Mouse (Mus musculus): ENCODE data around the gene Zfp683. TPM values are rescaled to one million over a fixed set of nuclear protein-coding genes. Genes with fewer than 3 reads are reported as not detected.

The Zfp683 gene
- polyA plus RNA-seq, 1 experiment from 2014 or later: not detected

- WGBS: 17% methylated on average over 34 of the region's 34 CpGs
- no peaks in the 10 kb centered on the region for H3K4me1 ChIP-seq (replicated peaks; ENCODE audit: insufficient read depth, low read length)
- peak; percentile 93 for ATAC-seq (replicated peaks; ENCODE audit: low FRiP score, low read depth)
- H3K27me3 ChIP-seq (ENCODE audit: insufficient read depth, low read length): no peaks in the 10 kb centered on the region
- peak within 1 kb of the TSS; percentile 47 for H3K9ac ChIP-seq (ENCODE audit: low read depth, low read length)
- no peak for TF ChIP-seq CTCF (IDR thresholded peaks at IDR 0.05; ENCODE audit: low read depth)
- peak within 1 kb of the TSS; percentile 76 for H3K4me2 ChIP-seq (ENCODE audit: low read length)
- no peaks in the 10 kb centered on the region for H3K9me3 ChIP-seq (replicated peaks; ENCODE audit: low read length)
- DNase-seq (ENCODE audit: low spot score): peak; percentile 94
- peak within 1 kb of the TSS; percentile 68 for H3K4me3 ChIP-seq (replicated peaks; ENCODE audit: low read depth, low read length)
- no peaks in the 10 kb centered on the region for H3K36me3 ChIP-seq (ENCODE audit: insufficient read depth, low read length)
- H3K27ac ChIP-seq: no peak within 1 kb of the TSS
These were observed 48.5 kb downstream of the Zfp683 start, which contains the start of gene Ubxn11 for GRCm38 (mm10) chr4:134101979-134102741. TSS of gene Ubxn11 (plus strand) at chr4:134102570.

DNA sequence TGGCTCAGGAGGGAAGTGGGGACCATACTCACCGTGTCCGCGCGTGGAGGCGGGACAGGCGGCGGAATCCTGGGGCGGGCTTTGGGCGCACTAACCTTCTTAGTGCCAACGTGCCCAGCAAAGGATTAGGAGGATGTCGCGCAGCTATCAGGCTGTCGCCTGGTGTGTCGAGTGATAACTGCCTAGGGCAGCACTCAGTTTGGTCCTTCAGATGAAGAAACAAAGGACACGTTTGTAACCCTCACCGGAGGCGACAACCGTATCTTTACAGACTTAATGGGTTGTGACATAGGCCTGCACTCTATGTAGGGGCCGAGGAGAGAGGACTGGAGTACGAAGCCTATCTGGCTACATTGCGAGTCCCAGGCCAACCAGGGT, 49.1 kb downstream of the Zfp683 start:
- Histone ChIP-seq H3K9me3 (replicated peaks; ENCODE audit: low read length) (no peaks in the 10 kb centered on the region), H3K4me3 (replicated peaks; ENCODE audit: low read depth, low read length) (peak overlapping the region; percentile 68), H3K27me3 (ENCODE audit: insufficient read depth, low read length) (no peaks in the 10 kb centered on the region), H3K4me2 (ENCODE audit: low read length) (peak overlapping the region; percentile 76), H3K36me3 (ENCODE audit: insufficient read depth, low read length) (no peaks in the 10 kb centered on the region), H3K4me1 (replicated peaks; ENCODE audit: insufficient read depth, low read length) (no peaks in the 10 kb centered on the region), H3K27ac (no peak overlapping the region), H3K9ac (ENCODE audit: low read depth, low read length) (peak overlapping the region; percentile 47)
- WGBS: 4% methylated on average over 21 of the region's 21 CpGs
- DNase-seq (ENCODE audit: low spot score) (no peak), ATAC-seq (replicated peaks; ENCODE audit: low FRiP score, low read depth) (peak; percentile 12; the same call in 1 of the 2 replicates)
- TF ChIP-seq CTCF (IDR thresholded peaks at IDR 0.05; ENCODE audit: low read depth): no peak

- H3K4me2 ChIP-seq (ENCODE audit: low read length): no peak overlapping the region
- TF ChIP-seq CTCF (IDR thresholded peaks at IDR 0.05; ENCODE audit: low read depth): no peak
- H3K9ac ChIP-seq (ENCODE audit: low read depth, low read length): no peak overlapping the region
- H3K27me3 ChIP-seq (ENCODE audit: insufficient read depth, low read length): no peaks in the 10 kb centered on the region
- no peaks in the 10 kb centered on the region for H3K9me3 ChIP-seq (replicated peaks; ENCODE audit: low read length)
- no peak overlapping the region for H3K4me3 ChIP-seq (replicated peaks; ENCODE audit: low read depth, low read length)
- DNase-seq (ENCODE audit: low spot score) (no peak), ATAC-seq (replicated peaks; ENCODE audit: low FRiP score, low read depth) (no peak)
- no peaks in the 10 kb centered on the region for H3K36me3 ChIP-seq (ENCODE audit: insufficient read depth, low read length)
- H3K4me1 ChIP-seq (replicated peaks; ENCODE audit: insufficient read depth, low read length): no peaks in the 10 kb centered on the region
- WGBS: 66% methylated on average over 7 of the region's 7 CpGs
- no peak overlapping the region for H3K27ac ChIP-seq
These were observed 52.5 kb downstream of the Zfp683 start for GRCm38 (mm10) chr4:134106105-134106504.

GRCm38 (mm10) chr4:134107730-134108129, 54.1 kb downstream of the Zfp683 start:
- 81% methylated on average over 7 of the region's 7 CpGs for WGBS
- Histone ChIP-seq H3K9me3 (replicated peaks; ENCODE audit: low read length) (no peaks in the 10 kb centered on the region), H3K27ac (no peak overlapping the region), H3K27me3 (ENCODE audit: insufficient read depth, low read length) (no peaks in the 10 kb centered on the region), H3K4me3 (replicated peaks; ENCODE audit: low read depth, low read length) (no peak overlapping the region), H3K9ac (ENCODE audit: low read depth, low read length) (no peak overlapping the region), H3K36me3 (ENCODE audit: insufficient read depth, low read length) (no peaks in the 10 kb centered on the region), H3K4me1 (replicated peaks; ENCODE audit: insufficient read depth, low read length) (no peaks in the 10 kb centered on the region), H3K4me2 (ENCODE audit: low read length) (no peak overlapping the region)
- TF ChIP-seq CTCF (IDR thresholded peaks at IDR 0.05; ENCODE audit: low read depth): no peak
- ATAC-seq (replicated peaks; ENCODE audit: low FRiP score, low read depth) (no peak), DNase-seq (ENCODE audit: low spot score) (no peak)

- ATAC-seq (replicated peaks; ENCODE audit: low FRiP score, low read depth) (no peak), DNase-seq (ENCODE audit: low spot score) (no peak)
- WGBS: 22% methylated on average over 5 of the region's 5 CpGs
- Histone ChIP-seq H3K4me1 (replicated peaks; ENCODE audit: insufficient read depth, low read length) (no peaks in the 10 kb centered on the region), H3K4me2 (ENCODE audit: low read length) (no peak overlapping the region), H3K9me3 (replicated peaks; ENCODE audit: low read length) (no peaks in the 10 kb centered on the region), H3K4me3 (replicated peaks; ENCODE audit: low read depth, low read length) (no peak overlapping the region), H3K36me3 (ENCODE audit: insufficient read depth, low read length) (no peaks in the 10 kb centered on the region), H3K27ac (no peak overlapping the region), H3K27me3 (ENCODE audit: insufficient read depth, low read length) (no peaks in the 10 kb centered on the region), H3K9ac (ENCODE audit: low read depth, low read length) (no peak overlapping the region)
- TF ChIP-seq CTCF (IDR thresholded peaks at IDR 0.05; ENCODE audit: low read depth): no peak
These were observed 54.6 kb downstream of the Zfp683 start for GRCm38 (mm10) chr4:134108196-134108595.

Other genes with a start within 250 kb of the Zfp683 start
- gene Rps6ka1, start 166.0 kb upstream of the Zfp683 start, polyA plus RNA-seq (2015; fragmentation: Nextera tagmentation; extraction: Ambion mirVana): 29.7 and 32.5 TPM in 2 replicates
- gene Hmgn2, start 85.2 kb upstream of the Zfp683 start, polyA plus RNA-seq (2015; fragmentation: Nextera tagmentation; extraction: Ambion mirVana): 1,962 and 2,114 TPM in 2 replicates
- gene Dhdds, start 52.9 kb upstream of the Zfp683 start, polyA plus RNA-seq (2015; fragmentation: Nextera tagmentation; extraction: Ambion mirVana): 35.3 and 36.9 TPM in 2 replicates
- gene Lin28a, start 35.0 kb upstream of the Zfp683 start, polyA plus RNA-seq (2015; fragmentation: Nextera tagmentation; extraction: Ambion mirVana): 0.04 TPM in 1 of 2 replicates, not detected in the other
- 2.8 and 6.1 TPM in 2 replicates for gene Crybg2, start 7.0 kb downstream of the Zfp683 start, polyA plus RNA-seq (2015; fragmentation: Nextera tagmentation; extraction: Ambion mirVana)
- gene Cd52, start 41.2 kb downstream of the Zfp683 start, polyA plus RNA-seq (2015; fragmentation: Nextera tagmentation; extraction: Ambion mirVana): 14.7 and 18.9 TPM in 2 replicates
- 7.6 and 7.8 TPM in 2 replicates for gene Ubxn11, start 48.7 kb downstream of the Zfp683 start, polyA plus RNA-seq (2015; fragmentation: Nextera tagmentation; extraction: Ambion mirVana)
- gene Sh3bgrl3, start 75.0 kb downstream of the Zfp683 start, polyA plus RNA-seq (2015; fragmentation: Nextera tagmentation; extraction: Ambion mirVana): 452 and 455 TPM in 2 replicates
- gene Cep85, start 133.3 kb downstream of the Zfp683 start, polyA plus RNA-seq (2015; fragmentation: Nextera tagmentation; extraction: Ambion mirVana): 168 and 176 TPM in 2 replicates
- gene Gm7534, start 149.2 kb downstream of the Zfp683 start, polyA plus RNA-seq (2015; fragmentation: Nextera tagmentation; extraction: Ambion mirVana): 0.20 and 0.22 TPM in 2 replicates
- 0.41 and 0.42 TPM in 2 replicates for gene Catsper4, start 173.5 kb downstream of the Zfp683 start, polyA plus RNA-seq (2015; fragmentation: Nextera tagmentation; extraction: Ambion mirVana)
- 8.3 and 9.2 TPM in 2 replicates for gene Cnksr1, start 184.6 kb downstream of the Zfp683 start, polyA plus RNA-seq (2015; fragmentation: Nextera tagmentation; extraction: Ambion mirVana)
- gene E130218I03Rik, start 189.8 kb downstream of the Zfp683 start, polyA plus RNA-seq (2015; fragmentation: Nextera tagmentation; extraction: Ambion mirVana): 0.08 and 0.29 TPM in 2 replicates
- gene Zfp593, start 191.8 kb downstream of the Zfp683 start, polyA plus RNA-seq (2015; fragmentation: Nextera tagmentation; extraction: Ambion mirVana): 14.0 and 16.3 TPM in 2 replicates
- gene Gm30191, start 193.1 kb downstream of the Zfp683 start, polyA plus RNA-seq (2015; fragmentation: Nextera tagmentation; extraction: Ambion mirVana): not detected in 2 replicates
- 10.8 and 12.3 TPM in 2 replicates for gene Grrp1, start 200.3 kb downstream of the Zfp683 start, polyA plus RNA-seq (2015; fragmentation: Nextera tagmentation; extraction: Ambion mirVana)
- gene Pdik1l, start 234.1 kb downstream of the Zfp683 start, polyA plus RNA-seq (2015; fragmentation: Nextera tagmentation; extraction: Ambion mirVana): 12.5 and 14.1 TPM in 2 replicates